Mouse (Mus musculus) thymus, postnatal 25 days (tissue): ENCODE measurements around the gene Cyp2ab1.

ENCODE experiments used
- DNase-seq: peaks from one replicate; pipeline ENCODE4 v3.0.0; 2022

The Cyp2ab1 gene

DNA sequence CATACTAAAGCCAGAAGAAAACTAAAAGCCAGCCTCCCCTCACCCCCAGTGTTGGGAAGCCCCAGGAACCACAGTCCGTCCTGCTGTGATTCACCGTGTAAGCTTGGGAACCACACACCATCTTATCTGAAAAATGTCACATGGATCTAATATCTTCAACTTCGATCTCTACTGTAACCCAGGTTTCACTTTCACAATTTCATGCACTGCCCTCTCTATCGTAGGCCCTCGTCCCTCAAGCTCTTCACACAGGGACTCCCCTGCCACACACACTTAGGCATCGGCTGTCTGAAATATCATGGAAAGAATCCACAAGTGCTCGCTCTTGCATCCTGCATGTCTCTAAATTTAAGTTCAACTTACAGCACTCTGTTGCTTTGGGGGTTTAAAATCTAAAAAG lies 60.1 kb downstream of the Cyp2ab1 start:
- DNase-seq: no peak
